Mouse (Mus musculus): ENCODE data around the gene A230050P20Rik. TPM values are rescaled to one million over a fixed set of nuclear protein-coding genes. Genes with fewer than 3 reads are reported as not detected.
"Not testable (repeated sequence)": the region's sequence is repeated elsewhere in the genome, so short reads cannot be mapped to it uniquely, and the experiment has no call there.

Gene A230050P20Rik
- total RNA-seq (2015) (11.8 and 16.3 TPM in 2 replicates), total RNA-seq (2017) (18.1 and 24.1 TPM in 2 replicates)

DNA sequence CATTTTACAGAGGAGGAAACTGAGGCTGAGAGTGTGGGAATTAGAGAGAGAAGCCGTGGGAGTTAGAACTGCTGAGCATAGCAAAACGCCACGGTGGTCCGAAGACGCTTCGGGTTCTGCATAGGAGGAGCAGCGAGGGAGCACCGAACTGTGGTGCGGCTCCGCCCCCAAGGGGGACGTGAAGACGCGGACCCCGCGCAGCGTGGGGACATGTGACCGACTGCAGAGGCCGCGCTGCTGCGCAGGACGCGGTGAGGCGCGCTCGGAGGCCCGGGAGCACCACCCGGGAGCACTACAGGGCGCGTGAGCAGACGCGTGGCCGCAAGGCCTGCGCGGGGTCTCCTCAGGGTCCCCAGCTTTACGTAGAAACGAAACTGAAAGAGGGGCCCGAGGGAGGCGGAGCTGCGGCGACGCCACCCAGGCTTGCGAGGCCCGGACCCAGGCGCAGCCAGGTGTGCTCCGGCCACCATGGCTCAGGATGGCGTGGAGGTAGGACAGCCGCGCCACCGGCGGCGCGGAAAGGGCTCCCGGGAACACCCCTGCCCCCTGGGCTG lies at the start of gene A230050P20Rik:
Gene A230050P20Rik, plus strand, starts transcription at position 195 of the 554 bp plus-strand sequence.
- peak; percentile 74 for ATAC-seq (replicated peaks; ENCODE audit: poor library complexity)

DNA sequence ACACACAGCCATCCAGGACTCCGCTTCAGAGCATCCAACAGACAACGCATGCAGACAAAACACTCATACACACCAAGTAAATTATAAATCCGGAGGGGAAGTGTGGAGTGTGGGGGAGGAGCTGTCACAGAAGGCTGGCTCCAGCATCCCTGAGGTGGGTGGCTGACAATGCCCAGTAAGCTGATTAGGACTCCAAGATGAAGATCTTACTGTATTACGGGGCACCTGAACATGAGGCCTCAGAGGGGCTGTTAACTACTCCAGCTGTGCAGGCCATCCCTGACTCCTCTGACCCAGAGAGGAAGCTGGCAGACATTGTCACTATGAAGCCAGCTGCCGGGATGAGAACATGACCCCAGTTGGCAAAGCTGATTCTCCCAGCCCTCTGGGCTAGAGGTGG lies 48.4 kb upstream of the A230050P20Rik start:
- ATAC-seq (replicated peaks; ENCODE audit: poor library complexity) = no peak

DNA sequence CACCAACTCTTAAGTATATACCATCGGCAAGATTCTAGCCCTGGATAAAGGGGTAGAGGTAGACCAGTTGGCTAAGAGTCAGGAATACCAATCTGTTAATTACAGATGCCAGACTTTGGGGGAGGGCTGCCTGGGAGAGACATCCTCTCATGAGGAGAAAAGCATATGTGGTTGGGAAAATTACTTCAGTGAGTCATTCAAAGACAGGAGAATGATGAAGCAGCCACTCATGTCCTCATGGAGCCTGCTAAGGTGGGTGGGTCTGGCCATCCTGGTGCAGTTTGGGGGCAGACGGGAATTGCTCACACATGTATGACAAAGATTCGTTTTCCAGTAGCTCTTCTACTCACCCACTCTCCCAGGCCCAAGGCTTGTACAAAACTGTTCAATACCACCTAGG lies 45.6 kb upstream of the A230050P20Rik start:
- ATAC-seq (replicated peaks; ENCODE audit: poor library complexity) = no peak

DNA sequence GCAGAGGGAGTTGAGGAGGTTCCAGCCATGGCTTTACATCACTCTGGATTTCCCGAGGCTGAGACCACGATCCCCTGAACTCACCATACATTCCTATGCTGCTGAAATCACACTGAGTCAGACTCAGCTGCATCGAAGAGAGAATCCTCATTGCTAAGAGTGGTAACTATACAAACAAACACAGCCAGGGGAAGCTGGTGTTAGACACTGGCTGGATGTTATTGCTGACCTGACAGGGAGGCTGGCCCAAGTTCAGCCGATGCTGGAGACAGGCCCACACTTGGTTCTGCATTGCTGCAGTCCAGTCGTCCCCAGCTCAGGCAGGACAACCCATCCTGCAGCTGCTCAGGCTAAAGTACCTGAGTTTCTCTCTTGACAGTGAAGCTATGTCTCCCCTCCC lies 42.7 kb upstream of the A230050P20Rik start:
- no peak for ATAC-seq (replicated peaks; ENCODE audit: poor library complexity)

DNA sequence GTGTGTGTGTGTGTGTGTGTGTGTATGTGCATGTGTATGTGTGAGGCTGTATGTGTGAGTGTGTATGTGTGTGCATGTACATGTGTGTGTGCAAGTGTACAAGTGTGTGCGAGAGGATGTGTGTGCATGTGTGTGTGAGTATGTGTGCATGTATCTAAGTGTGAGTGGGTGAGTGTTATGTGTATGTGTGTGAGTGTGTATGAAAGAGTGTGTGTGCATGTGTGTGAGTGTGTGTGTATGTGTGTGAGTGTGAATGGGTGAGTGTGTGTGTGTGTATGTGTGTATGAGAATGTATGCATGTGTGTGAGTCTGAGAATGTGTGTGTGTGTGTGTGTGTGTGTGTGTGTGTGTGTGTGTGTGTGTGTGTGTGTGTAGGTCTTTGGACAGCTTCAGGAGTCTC lies 40.3 kb upstream of the A230050P20Rik start:
- no peak for ATAC-seq (replicated peaks; ENCODE audit: poor library complexity)

DNA sequence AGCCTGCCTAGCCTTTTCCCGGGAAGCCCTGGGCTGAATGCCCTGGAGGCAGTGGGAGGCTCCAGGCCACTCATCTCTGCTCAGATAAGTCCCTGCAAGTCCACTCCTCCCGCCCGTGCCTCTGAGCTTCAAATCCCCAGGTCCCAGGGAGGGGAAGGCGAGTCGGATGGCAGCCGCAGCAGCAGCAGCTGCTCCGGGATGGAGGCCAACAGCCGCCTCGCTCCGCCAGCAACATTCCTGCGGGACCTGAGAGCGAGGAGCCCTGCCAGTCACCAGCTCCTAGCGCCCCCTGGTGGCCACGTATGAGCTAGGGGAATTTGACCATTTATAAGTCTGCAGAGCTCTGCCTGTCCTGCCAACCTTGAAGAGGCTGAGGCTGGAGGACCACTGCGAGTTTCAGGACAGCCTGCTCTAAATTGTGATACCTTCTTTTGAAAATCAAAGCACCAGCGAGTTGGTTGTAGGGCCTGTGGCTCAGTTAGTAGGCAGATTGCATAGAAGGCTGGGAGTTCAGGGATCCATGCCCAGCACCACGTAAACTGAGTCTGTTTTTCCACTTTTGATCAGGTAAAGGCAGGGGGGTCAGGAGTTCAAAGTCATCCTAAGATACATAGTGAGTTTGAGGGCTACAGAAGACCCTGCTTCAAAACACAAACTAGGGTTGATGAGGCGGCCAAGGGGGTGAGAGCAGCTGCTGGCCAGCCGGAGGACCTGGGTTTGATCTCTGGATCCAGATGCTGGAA lies 37.4 kb upstream of the A230050P20Rik start:
- peak; percentile 83 for ATAC-seq (replicated peaks; ENCODE audit: poor library complexity)

DNA sequence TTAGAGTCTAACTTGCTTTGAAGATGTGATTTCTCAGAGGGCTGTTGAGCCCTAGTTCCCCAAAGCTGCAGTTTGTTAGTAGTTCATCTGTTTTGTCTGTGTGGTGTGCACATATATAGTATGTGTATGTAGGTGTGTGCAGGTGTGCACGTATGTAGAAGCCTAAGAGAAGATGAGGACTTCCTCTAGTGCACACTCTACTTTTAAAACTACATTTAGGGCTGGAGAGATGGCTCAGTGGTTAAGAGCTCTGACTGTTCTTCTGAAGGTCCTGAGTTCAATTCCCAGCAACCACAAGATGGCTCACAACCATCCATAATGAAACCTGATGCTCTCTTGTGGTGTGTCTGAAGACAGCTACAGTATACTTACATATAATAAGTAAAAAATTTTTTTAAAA lies 33.6 kb upstream of the A230050P20Rik start:
- ATAC-seq (replicated peaks; ENCODE audit: poor library complexity) = no peak

DNA sequence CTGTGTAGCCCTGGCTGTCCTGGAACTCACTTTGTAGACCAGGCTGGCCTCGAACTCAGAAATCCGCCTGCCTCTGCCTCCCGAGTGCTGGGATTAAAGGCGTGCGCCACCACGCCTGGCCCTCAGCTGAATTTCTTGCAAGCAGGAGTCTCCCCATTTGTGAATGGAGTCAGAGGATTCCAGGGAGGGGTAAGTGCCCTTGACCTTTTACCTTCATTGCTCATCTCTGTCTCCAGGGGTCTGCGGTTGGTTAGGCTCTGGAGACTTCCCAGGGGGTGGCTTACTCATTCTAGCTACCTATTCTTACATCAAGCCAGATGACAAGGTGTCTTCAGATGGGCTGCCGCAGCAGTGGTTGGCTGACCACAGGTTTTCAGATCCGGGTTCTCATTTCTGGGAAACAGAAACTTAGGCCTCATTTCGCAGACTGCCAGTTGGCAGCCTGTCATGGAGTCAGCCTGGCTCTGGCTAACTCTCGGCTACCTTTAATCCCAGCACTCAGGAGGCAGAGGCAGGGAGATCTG lies 32.9 kb upstream of the A230050P20Rik start:
- ATAC-seq (replicated peaks; ENCODE audit: poor library complexity) = not testable (repeated sequence)

DNA sequence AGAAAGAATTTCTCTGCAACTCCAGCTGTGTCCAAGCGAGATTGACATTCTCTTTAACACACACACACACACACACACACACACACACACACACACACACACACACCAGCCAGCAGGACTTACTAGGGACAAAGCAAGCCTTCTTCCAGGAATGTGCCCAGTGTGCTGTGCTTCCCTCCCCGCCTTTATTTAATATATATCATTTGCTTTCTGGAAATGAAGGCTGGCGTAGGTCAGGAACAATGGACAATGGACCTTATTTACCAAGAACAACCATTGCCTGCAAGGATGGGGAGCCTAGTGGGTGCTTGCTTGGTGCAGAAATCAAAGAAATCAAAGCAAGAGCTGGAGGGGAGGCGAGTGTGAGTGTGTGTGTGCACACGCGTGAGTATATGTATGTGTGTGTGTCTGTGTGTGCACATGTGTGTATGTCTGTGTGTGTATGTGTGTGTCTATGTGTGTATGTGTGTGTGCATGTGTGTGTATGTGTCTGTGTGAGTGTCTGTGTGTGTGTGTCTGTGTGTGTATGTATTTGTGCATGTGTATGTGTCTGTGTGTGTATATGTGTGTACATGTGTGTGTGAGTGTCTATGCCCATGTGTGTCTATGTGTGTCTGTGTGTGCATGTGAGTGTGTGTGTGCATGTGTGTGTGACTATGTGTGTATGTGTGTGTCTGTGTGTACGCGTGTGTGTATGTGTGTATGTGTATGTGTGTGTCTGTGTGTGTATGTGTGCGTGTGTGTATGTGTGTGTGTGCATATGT lies 31.1 kb upstream of the A230050P20Rik start:
- ATAC-seq (replicated peaks; ENCODE audit: poor library complexity) = no peak

DNA sequence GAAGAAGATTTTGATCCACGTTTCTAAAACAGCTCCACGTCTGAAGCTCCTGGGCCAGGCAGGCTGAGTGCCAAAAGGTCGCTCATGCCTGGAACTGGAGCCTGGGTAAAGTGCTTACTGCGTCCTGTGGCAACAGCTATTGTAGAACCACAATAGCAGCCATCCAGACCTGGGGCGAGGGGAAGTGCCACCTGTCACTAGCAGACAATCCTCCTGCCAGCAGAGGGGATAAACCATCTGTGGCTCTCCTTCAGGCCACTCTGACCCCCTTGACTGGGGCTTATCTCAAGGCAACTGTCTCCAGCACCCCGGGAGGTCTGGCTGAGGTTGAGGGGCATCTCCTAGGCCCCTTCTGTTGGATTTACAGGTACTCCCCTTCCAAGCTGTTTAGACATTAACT lies 29.5 kb upstream of the A230050P20Rik start:
- ATAC-seq (replicated peaks; ENCODE audit: poor library complexity) = no peak

DNA sequence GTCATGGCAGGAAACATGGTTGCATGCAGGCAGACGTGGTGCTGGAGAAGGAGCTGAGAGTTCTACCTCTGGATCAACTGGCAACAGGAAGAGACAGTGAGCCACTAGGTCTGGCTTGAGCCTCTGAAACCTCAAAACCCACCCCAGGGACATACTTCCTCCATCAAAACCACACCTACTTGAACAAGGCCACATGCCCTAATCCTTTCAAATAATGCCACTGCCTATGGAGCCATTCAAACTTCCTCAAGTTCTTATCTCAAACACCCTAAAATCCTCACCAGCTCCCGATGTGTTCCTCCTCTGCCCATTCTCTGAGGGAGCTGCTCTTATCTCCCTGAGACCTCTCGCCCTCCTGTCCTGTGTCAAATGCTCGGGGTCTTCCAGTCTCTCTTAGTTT lies 26.2 kb upstream of the A230050P20Rik start:
- no peak for ATAC-seq (replicated peaks; ENCODE audit: poor library complexity)

DNA sequence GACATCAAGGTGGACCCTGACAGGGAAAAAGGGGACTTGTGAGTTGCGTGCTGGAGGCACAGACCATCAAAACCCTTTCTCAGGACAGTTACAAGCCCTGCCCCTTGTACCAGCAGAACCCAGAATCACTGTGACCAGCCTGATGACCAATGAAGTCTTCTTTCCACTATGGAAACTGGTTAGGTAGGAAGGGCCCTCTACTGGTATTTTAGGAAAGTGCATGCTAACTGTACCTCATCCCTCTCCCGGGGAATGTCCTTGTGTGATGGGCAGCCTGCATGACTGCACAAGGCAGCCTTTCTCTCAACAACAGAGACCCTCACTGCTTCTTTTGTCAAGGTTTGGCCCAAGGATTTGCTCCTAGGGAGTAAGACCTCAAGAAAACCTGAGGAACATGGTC lies 25.8 kb upstream of the A230050P20Rik start:
- ATAC-seq (replicated peaks; ENCODE audit: poor library complexity) = peak; percentile 44; the same call in 1 of the 2 replicates

DNA sequence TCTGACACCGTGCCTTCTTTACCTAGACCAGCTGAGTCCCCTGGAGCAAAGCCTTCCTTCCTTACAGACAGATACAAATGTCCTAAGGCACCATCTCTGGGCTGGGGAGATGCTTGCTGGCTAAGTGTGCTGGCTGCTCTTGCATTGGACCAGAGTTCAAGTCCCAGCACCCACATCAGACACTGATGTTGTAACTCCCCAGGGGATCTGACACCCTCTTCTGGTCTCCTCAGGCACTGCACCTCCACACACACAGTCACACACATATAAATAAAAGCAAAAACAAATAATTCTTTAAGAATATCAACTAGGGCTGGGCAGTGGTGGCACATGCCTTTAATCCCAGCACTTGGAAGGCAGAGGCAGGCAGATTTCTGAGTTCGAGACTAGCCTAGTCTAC lies 18.3 kb upstream of the A230050P20Rik start:
- ATAC-seq (replicated peaks; ENCODE audit: poor library complexity) = no peak; the same call in 1 of the 2 replicates

DNA sequence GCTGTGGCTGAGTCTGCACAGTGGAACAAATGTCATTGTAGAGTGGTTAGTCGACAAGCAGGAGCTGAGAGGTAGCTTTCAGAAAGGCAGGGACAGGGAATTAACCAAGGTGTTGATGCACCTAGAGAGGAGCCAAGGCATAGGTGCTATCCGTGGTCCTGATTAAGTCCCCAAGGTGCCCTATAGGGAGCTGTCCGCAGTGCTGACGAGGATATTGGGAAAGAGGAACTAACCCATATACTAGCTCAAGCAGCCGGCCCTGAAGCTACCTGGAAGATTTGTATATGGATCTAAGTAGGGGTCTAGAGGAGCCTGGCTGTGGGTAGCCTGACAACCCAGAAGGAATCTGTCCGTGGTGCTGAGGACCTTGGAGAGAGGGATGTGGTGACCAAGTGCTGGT lies 11.3 kb upstream of the A230050P20Rik start:
- peak; percentile 99 for ATAC-seq (replicated peaks; ENCODE audit: poor library complexity)

DNA sequence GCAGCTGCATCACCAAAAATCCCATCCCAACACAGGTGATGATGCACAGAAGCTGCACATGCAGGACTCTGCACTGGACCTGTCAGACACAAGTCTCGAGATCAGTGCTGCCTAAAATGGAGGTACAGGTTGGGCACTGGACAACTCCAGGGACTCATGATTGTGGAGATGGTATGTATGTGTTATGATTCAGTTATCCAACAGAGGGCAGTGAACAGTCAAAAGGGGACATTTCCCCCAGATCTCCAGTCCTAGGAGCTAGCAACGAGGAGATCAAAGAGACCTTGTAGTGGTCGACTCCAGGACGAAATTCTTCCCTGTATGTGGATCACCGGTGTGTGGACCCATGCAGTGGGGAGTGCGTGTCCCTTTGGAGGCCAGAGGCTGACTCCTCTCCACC lies 8.5 kb upstream of the A230050P20Rik start:
- peak; percentile 32; the same call in 1 of the 2 replicates for ATAC-seq (replicated peaks; ENCODE audit: poor library complexity)

DNA sequence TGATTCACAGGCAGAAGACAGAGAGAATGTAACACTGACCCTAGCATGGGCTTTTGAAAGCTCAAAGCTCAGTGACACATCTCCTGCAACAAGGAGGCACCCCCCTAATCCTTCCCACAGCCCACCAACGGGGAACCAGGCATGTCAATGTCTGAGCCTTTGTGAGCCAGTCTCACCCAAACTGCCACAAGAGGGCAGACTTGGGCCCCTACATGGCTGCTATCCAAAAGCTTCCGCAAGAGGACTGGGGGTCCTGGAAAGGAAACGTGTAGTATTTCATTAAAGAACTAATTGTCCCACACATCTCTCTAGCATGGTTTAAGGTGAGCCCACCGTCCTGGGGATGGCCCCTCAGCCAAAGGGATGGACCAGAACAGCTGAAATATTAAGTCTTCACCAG lies 6.6 kb upstream of the A230050P20Rik start:
- ATAC-seq (replicated peaks; ENCODE audit: poor library complexity) = peak; percentile 61

DNA sequence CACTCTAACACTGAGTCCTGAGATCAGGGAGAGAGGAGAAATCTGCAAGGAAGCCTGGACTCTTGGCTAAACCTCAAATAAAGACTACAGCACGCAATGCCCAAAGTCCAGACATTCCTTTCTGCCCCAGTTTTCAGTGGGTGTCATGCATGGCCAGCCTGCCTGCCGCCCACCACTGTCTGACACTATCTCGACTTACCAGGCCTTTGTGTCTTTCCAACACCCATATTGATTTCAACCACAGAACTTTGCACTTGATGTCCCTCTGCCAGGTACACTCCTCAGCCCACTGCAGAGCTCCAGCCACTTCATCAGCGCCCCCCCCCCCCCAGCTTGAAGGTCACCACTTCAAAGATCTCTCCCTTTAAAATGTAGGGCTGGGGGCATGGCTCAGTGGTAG lies 6.2 kb upstream of the A230050P20Rik start:
- no peak for ATAC-seq (replicated peaks; ENCODE audit: poor library complexity)

DNA sequence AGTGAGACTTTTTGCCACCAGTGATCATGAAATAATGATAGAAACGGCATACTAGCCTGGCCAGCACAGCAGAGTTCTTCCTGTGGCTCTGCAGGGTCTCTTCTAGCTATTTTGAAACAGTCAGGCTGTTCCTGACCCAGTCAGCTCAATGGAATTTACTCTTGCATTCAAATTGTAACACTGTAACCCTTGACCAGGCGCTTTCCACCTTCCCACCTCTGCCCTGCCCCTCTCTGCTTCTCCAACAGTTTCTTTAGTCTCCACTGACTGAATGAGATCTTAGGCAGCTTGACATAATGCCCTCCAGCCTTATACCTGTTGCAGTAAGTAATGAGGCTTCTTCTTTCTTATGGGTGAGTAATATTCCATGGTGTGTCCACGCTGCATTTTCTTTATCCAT lies 1.6 kb upstream of the A230050P20Rik start:
- no peak for ATAC-seq (replicated peaks; ENCODE audit: poor library complexity)

DNA sequence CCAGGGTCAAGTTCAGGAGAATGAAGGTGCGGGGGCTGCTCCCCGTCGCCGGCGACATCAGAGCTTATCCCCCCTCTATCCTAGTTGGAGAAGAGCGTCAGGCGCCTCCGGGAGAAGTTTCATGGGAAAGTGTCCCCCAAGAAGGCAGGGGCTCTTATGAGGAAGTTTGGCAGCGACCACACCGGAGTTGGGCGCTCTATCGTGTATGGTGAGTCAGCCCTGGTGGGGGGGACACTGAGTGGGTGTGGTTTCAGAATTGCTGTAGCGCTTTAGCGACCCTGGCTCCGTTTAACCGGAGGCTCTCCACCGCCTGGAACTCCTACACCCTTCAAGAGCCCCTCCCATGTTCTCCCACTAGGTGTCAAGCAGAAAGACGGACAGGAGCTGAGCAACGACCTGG lies 804 bp downstream of the A230050P20Rik start:
- ATAC-seq (replicated peaks; ENCODE audit: poor library complexity) = peak; percentile 64

DNA sequence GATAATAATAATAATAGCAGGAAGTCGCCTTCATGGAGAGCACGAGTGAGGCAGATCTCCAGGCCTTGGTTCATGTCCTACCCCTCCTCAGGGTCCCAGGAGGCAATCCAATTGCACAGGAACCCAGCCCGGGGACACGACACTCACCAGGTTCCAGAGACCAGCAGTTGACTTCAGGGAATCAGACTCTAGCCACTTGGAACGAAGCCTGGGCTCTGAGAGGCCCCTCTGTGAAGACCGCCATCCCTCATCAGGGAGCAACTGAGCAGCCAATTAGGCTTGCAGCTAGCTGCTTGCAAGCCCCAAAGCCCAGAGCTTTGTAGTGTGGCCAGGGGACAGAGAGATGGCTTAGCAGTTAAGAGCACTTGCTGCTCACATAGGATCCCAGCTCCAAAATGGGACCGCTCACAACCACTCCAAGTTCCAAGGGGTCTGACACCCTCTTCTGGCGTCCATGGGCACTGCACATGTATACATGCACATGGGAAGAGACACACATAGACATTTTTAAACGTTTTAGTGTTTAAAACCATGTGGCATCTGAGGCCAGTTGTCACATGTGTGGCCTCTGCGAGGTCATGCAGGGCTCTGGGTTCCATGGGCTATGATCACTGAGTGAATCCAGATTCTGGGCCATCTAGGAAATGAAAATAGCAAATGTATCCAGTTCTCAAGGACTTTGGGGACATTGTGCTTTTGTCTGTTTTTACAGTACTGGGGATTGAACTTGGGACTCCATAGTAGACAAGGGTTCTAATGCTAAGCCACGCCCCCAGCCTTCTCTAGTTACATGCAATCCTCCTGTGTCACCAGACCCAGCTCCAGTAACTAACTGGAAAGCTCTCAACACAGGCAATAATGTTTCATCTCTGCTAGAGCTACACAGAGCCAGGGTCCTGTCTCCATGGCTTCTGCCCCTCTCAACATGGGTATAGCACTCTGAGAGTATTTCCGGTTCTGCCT lies 2.0 kb downstream of the A230050P20Rik start:
- ATAC-seq (replicated peaks; ENCODE audit: poor library complexity) = 0 out of 2 replicates have a peak, but pooled peaks have one; percentile 32

Measured in megakaryocyte progenitor cell, adult 5-6 weeks (primary cell).